Mouse (Mus musculus): ENCODE measurements around the gene Gm20388. TPM values are rescaled to one million over a fixed set of nuclear protein-coding genes. Genes with fewer than 3 reads are reported as not detected.

Gene Gm20388
- polyA plus RNA-seq, 1 experiment from 2014 or later, result not detected

- Histone ChIP-seq H3K27ac (replicated peaks in 1 of 2; ENCODE audit: control insufficient read depth in 1 of 2, insufficient read depth in 1 of 2, low read depth in 2 of 2, low read length in 2 of 2) (no peak overlapping the region), H3K36me3 (ENCODE audit: control insufficient read depth, insufficient read depth, low read length) (no peaks in the 10 kb centered on the region), H3K4me1 (ENCODE audit: control insufficient read depth in 2 of 2, insufficient read depth in 2 of 2, low read length in 2 of 2) (peaks cover 9 to 14% of the 10 kb centered on the region in 2 experiments; a peak in 3 of 4 replicates), H3K9ac (ENCODE audit: low read length) (no peak overlapping the region), H3K4me2 (ENCODE audit: low read length) (no peak overlapping the region), H3K27me3 (ENCODE audit: control insufficient read depth, insufficient read depth, low read length) (peaks cover 4% of the 10 kb centered on the region; the same call in 1 of the 2 replicates), H3K9me3 (ENCODE audit: control insufficient read depth, low read length) (no peaks in the 10 kb centered on the region), H3K4me3 (ENCODE audit: control insufficient read depth in 1 of 2, insufficient read depth in 1 of 2, low read depth in 1 of 2, low read length in 2 of 2) (no peak overlapping the region)
- WGBS, result 58% methylated on average over 8 of the region's 8 CpGs
- no peak for ATAC-seq (ENCODE audit: insufficient number of reproducible peaks, insufficient read depth, low FRiP score, low read depth)
Measured at GRCm38 (mm10) chr8:119901952-119902351, 8.7 kb upstream of the Gm20388 start.

GRCm38 (mm10) chr8:119904323-119904911, 6.2 kb upstream of the Gm20388 start:
- Histone ChIP-seq H3K9ac (ENCODE audit: low read length) (no peak overlapping the region), H3K27me3 (ENCODE audit: control insufficient read depth, insufficient read depth, low read length) (no peaks in the 10 kb centered on the region), H3K9me3 (ENCODE audit: control insufficient read depth, low read length) (no peaks in the 10 kb centered on the region), H3K36me3 (ENCODE audit: control insufficient read depth, insufficient read depth, low read length) (no peaks in the 10 kb centered on the region), H3K4me2 (ENCODE audit: low read length) (no peak overlapping the region), H3K4me1 (ENCODE audit: control insufficient read depth in 2 of 2, insufficient read depth in 2 of 2, low read length in 2 of 2) (peaks cover 3 to 7% of the 10 kb centered on the region in 2 experiments; a peak in 3 of 4 replicates), H3K27ac (replicated peaks in 1 of 2; ENCODE audit: control insufficient read depth in 1 of 2, insufficient read depth in 1 of 2, low read depth in 2 of 2, low read length in 2 of 2) (no peak overlapping the region), H3K4me3 (ENCODE audit: control insufficient read depth in 1 of 2, insufficient read depth in 1 of 2, low read depth in 1 of 2, low read length in 2 of 2) (no peak overlapping the region)
- no peak for ATAC-seq (ENCODE audit: insufficient number of reproducible peaks, insufficient read depth, low FRiP score, low read depth)
- 23% methylated on average over 12 of the region's 12 CpGs for WGBS

- Histone ChIP-seq H3K27me3 (ENCODE audit: control insufficient read depth, insufficient read depth, low read length) (no peaks in the 10 kb centered on the region), H3K9me3 (ENCODE audit: control insufficient read depth, low read length) (no peaks in the 10 kb centered on the region), H3K9ac (ENCODE audit: low read length) (peak within 1 kb of the TSS; percentile 94), H3K27ac (replicated peaks in 1 of 2; ENCODE audit: control insufficient read depth in 1 of 2, insufficient read depth in 1 of 2, low read depth in 2 of 2, low read length in 2 of 2) (peak within 1 kb of the TSS; percentile 87 to 88), H3K36me3 (ENCODE audit: control insufficient read depth, insufficient read depth, low read length) (no peaks in the 10 kb centered on the region), H3K4me2 (ENCODE audit: low read length) (peak within 1 kb of the TSS; percentile 87), H3K4me3 (ENCODE audit: control insufficient read depth in 1 of 2, insufficient read depth in 1 of 2, low read depth in 1 of 2, low read length in 2 of 2) (peak within 1 kb of the TSS; percentile 77 to 80), H3K4me1 (ENCODE audit: control insufficient read depth in 2 of 2, insufficient read depth in 2 of 2, low read length in 2 of 2) (peaks cover 12 to 40% of the 10 kb centered on the region in 2 experiments)
- ATAC-seq (ENCODE audit: insufficient number of reproducible peaks, insufficient read depth, low FRiP score, low read depth), result no peak
- 27% methylated on average over 13 of the region's 13 CpGs for WGBS
Measured at GRCm38 (mm10) chr8:119909944-119910546, 596 bp upstream of the Gm20388 start, which contains the start of gene Usp10. Gene Usp10 (plus strand): TSS chr8:119910360.

GRCm38 (mm10) chr8:119911258-119911962, 769 bp downstream of the Gm20388 start:
- peak; percentile 28; the same call in 1 of the 2 replicates for ATAC-seq (ENCODE audit: insufficient number of reproducible peaks, insufficient read depth, low FRiP score, low read depth)
- peak overlapping the region; percentile 87 to 88 for H3K27ac ChIP-seq (replicated peaks in 1 of 2; ENCODE audit: control insufficient read depth in 1 of 2, insufficient read depth in 1 of 2, low read depth in 2 of 2, low read length in 2 of 2)
- WGBS, result 2% methylated on average over 30 of the region's 30 CpGs
- H3K9ac ChIP-seq (ENCODE audit: low read length), result peak overlapping the region; percentile 94
- H3K27me3 ChIP-seq (ENCODE audit: control insufficient read depth, insufficient read depth, low read length), result no peaks in the 10 kb centered on the region
- no peaks in the 10 kb centered on the region for H3K9me3 ChIP-seq (ENCODE audit: control insufficient read depth, low read length)
- peak overlapping the region; percentile 87 for H3K4me2 ChIP-seq (ENCODE audit: low read length)
- no peaks in the 10 kb centered on the region for H3K36me3 ChIP-seq (ENCODE audit: control insufficient read depth, insufficient read depth, low read length)
- H3K4me1 ChIP-seq (ENCODE audit: control insufficient read depth in 2 of 2, insufficient read depth in 2 of 2, low read length in 2 of 2), result peaks cover 14 to 51% of the 10 kb centered on the region in 2 experiments
- peak overlapping the region; percentile 77 to 80 for H3K4me3 ChIP-seq (ENCODE audit: control insufficient read depth in 1 of 2, insufficient read depth in 1 of 2, low read depth in 1 of 2, low read length in 2 of 2)

GRCm38 (mm10) chr8:119912643-119913042, 2.0 kb downstream of the Gm20388 start:
- H3K4me1 ChIP-seq (ENCODE audit: control insufficient read depth in 2 of 2, insufficient read depth in 2 of 2, low read length in 2 of 2), result peaks cover 15 to 61% of the 10 kb centered on the region in 2 experiments
- H3K4me2 ChIP-seq (ENCODE audit: low read length), result peak overlapping the region; percentile 87
- H3K36me3 ChIP-seq (ENCODE audit: control insufficient read depth, insufficient read depth, low read length), result no peaks in the 10 kb centered on the region
- peak overlapping the region; percentile 35; the same call in 1 of the 2 replicates for H3K9ac ChIP-seq (ENCODE audit: low read length)
- WGBS, result 46% methylated on average over 6 of the region's 6 CpGs
- H3K4me3 ChIP-seq (ENCODE audit: control insufficient read depth in 1 of 2, insufficient read depth in 1 of 2, low read depth in 1 of 2, low read length in 2 of 2), result no peak overlapping the region
- H3K27me3 ChIP-seq (ENCODE audit: control insufficient read depth, insufficient read depth, low read length), result no peaks in the 10 kb centered on the region
- no peaks in the 10 kb centered on the region for H3K9me3 ChIP-seq (ENCODE audit: control insufficient read depth, low read length)
- H3K27ac ChIP-seq (replicated peaks in 1 of 2; ENCODE audit: control insufficient read depth in 1 of 2, insufficient read depth in 1 of 2, low read depth in 2 of 2, low read length in 2 of 2), result no peak overlapping the region
- ATAC-seq (ENCODE audit: insufficient number of reproducible peaks, insufficient read depth, low FRiP score, low read depth), result no peak

- H3K27me3 ChIP-seq (ENCODE audit: control insufficient read depth, insufficient read depth, low read length), result no peaks in the 10 kb centered on the region
- peak overlapping the region; percentile 87; the same call in 1 of the 2 replicates for H3K4me2 ChIP-seq (ENCODE audit: low read length)
- 76% methylated on average over 3 of the region's 3 CpGs for WGBS
- H3K4me3 ChIP-seq (ENCODE audit: control insufficient read depth in 1 of 2, insufficient read depth in 1 of 2, low read depth in 1 of 2, low read length in 2 of 2), result no peak overlapping the region
- H3K4me1 ChIP-seq (ENCODE audit: control insufficient read depth in 2 of 2, insufficient read depth in 2 of 2, low read length in 2 of 2), result peaks cover 17 to 67% of the 10 kb centered on the region in 2 experiments
- H3K9me3 ChIP-seq (ENCODE audit: control insufficient read depth, low read length), result no peaks in the 10 kb centered on the region
- no peak overlapping the region for H3K27ac ChIP-seq (replicated peaks in 1 of 2; ENCODE audit: control insufficient read depth in 1 of 2, insufficient read depth in 1 of 2, low read depth in 2 of 2, low read length in 2 of 2)
- H3K9ac ChIP-seq (ENCODE audit: low read length), result no peak overlapping the region
- no peaks in the 10 kb centered on the region for H3K36me3 ChIP-seq (ENCODE audit: control insufficient read depth, insufficient read depth, low read length)
- no peak for ATAC-seq (ENCODE audit: insufficient number of reproducible peaks, insufficient read depth, low FRiP score, low read depth)
Measured at GRCm38 (mm10) chr8:119913181-119913580, 2.5 kb downstream of the Gm20388 start.

GRCm38 (mm10) chr8:119914161-119914560, 3.5 kb downstream of the Gm20388 start:
- H3K9me3 ChIP-seq (ENCODE audit: control insufficient read depth, low read length), result no peaks in the 10 kb centered on the region
- 64% methylated on average over 2 of the region's 2 CpGs for WGBS
- H3K36me3 ChIP-seq (ENCODE audit: control insufficient read depth, insufficient read depth, low read length), result no peaks in the 10 kb centered on the region
- H3K4me2 ChIP-seq (ENCODE audit: low read length), result no peak overlapping the region
- no peaks in the 10 kb centered on the region for H3K27me3 ChIP-seq (ENCODE audit: control insufficient read depth, insufficient read depth, low read length)
- H3K9ac ChIP-seq (ENCODE audit: low read length), result no peak overlapping the region
- peaks cover 17 to 67% of the 10 kb centered on the region in 2 experiments for H3K4me1 ChIP-seq (ENCODE audit: control insufficient read depth in 2 of 2, insufficient read depth in 2 of 2, low read length in 2 of 2)
- no peak for ATAC-seq (ENCODE audit: insufficient number of reproducible peaks, insufficient read depth, low FRiP score, low read depth)
- no peak overlapping the region for H3K4me3 ChIP-seq (ENCODE audit: control insufficient read depth in 1 of 2, insufficient read depth in 1 of 2, low read depth in 1 of 2, low read length in 2 of 2)
- no peak overlapping the region for H3K27ac ChIP-seq (replicated peaks in 1 of 2; ENCODE audit: control insufficient read depth in 1 of 2, insufficient read depth in 1 of 2, low read depth in 2 of 2, low read length in 2 of 2)

Measured in heart, embryonic 14.5 days (tissue).